24 mouse cellular contexts compared by ENCODE assay signal in the genomic region with DNA sequence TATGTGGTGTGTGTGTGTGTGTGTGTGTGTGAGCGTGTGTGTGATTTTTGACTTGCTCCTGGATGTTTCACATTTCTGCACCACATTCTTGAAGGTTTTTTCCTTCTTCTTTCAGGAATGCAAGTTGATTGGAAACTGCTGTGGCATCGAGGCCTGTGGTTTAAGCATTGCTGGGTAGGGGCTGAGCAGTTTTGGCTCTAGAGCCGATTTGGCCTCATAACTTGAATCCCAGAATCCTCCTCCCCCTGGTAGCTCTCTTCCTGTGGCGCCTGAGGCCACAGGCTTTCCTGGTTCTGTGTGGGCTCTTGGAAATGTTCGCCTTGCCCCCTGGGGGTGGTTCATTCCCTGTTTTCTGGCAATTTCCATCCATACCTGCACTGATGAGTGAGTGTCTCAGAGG. TPM values are rescaled to one million over a fixed set of nuclear protein-coding genes. Genes with fewer than 3 reads are reported as not detected.
A peak's percentile ranks its signal among the peaks of the same experiment; 100 is the strongest.
DNase-seq lines count a peak whose midpoint lies in the region; ATAC-seq and TF ChIP-seq lines count a peak whose summit lies in the region.
"Had no signal": no experiment of that assay in that cellular context is flagged by ENCODE, and none has a peak within 500 bp of the region (broad histone marks: within the 10 kb centered on the region; RNA-seq: fewer than 3 reads in every experiment).

No protein-coding gene starts in this region.

- H3K27me3 ChIP-seq in embryonic facial prominence, embryonic 10.5 days (replicated peaks; ENCODE audit: low read depth, poor library complexity, severe bottlenecking): no peaks in the 10 kb centered on the region
- H3K27me3 ChIP-seq in limb, embryonic 14.5 days (ENCODE audit: control insufficient read depth, insufficient read depth, low read length): no peaks in the 10 kb centered on the region
- H3K27me3 ChIP-seq: forebrain, embryonic 15.5 days had no signal

- H3K9ac ChIP-seq in limb, embryonic 14.5 days (ENCODE audit: low read depth, low read length, severe bottlenecking): no peak overlapping the region
- H3K9ac ChIP-seq: forebrain, embryonic 15.5 days had no signal

- no peaks in the 10 kb centered on the region for H3K9me3 ChIP-seq in embryonic facial prominence, embryonic 10.5 days
- H3K9me3 ChIP-seq in limb, embryonic 14.5 days (ENCODE audit: control insufficient read depth, low read length): no peaks in the 10 kb centered on the region
- H3K9me3 ChIP-seq: forebrain, embryonic 15.5 days; G1E; midbrain, embryonic 10.5 days had no signal

- no peaks in the 10 kb centered on the region for H3K36me3 ChIP-seq in embryonic facial prominence, embryonic 10.5 days (replicated peaks)
- H3K36me3 ChIP-seq in limb, embryonic 14.5 days (ENCODE audit: control insufficient read depth, insufficient read depth, low read length): no peaks in the 10 kb centered on the region
- H3K36me3 ChIP-seq: forebrain, embryonic 15.5 days; G1E; midbrain, embryonic 10.5 days had no signal

- no peak overlapping the region for H3K4me2 ChIP-seq in limb, embryonic 14.5 days (replicated peaks; ENCODE audit: low read depth, low read length, severe bottlenecking)
- H3K4me2 ChIP-seq: forebrain, embryonic 15.5 days; liver, embryonic 11.5 days had no signal

- TF ChIP-seq CTCF in layer of hippocampus, adult 2 months (conservative IDR thresholded peaks at IDR 0.05): no peak

- H3K4me1 ChIP-seq in embryonic facial prominence, embryonic 10.5 days: peaks cover 16% of the 10 kb centered on the region
- H3K4me1 ChIP-seq in limb, embryonic 14.5 days (ENCODE audit: control insufficient read depth, insufficient read depth, low read length): peaks cover 9% of the 10 kb centered on the region
- H3K4me1 ChIP-seq: forebrain, embryonic 15.5 days; midbrain, embryonic 10.5 days had no signal

- peak overlapping the region; percentile 82 for H3K27ac ChIP-seq in embryonic facial prominence, embryonic 10.5 days (replicated peaks)
- peak overlapping the region; percentile 79 for H3K27ac ChIP-seq in limb, embryonic 14.5 days (replicated peaks; ENCODE audit: low read depth, low read length)
- H3K27ac ChIP-seq in layer of hippocampus, adult 2 months: no peak overlapping the region
- H3K27ac ChIP-seq: forebrain, embryonic 15.5 days; midbrain, embryonic 10.5 days had no signal

- ATAC-seq in limb, embryonic 14.5 days (ENCODE audit: low FRiP score, low read depth): peak; percentile 72; the same call in 1 of the 2 replicates
- ATAC-seq: forebrain, embryonic 15.5 days; inflammation-experienced regulatory T-cells, adult 6 months had no signal

- WGBS in embryonic facial prominence, embryonic 10.5 days: 35% methylated on average over 5 of the region's 5 CpGs
- 18% methylated on average over 5 of the region's 5 CpGs for WGBS in limb, embryonic 14.5 days

- no peak for TF ChIP-seq POLR2A in limb, embryonic 14.5 days (IDR thresholded peaks at IDR 0.05; ENCODE audit: borderline replicate concordance, extremely low read depth, insufficient read depth, insufficient read length)

- DNase-seq in embryo, embryonic 11 days: peak; percentile 48
- DNase-seq in embryo, embryonic 9.5 days (ENCODE audit: extremely low spot score): no peak
- DNase-seq in embryonic facial prominence, embryonic 10.5 days (ENCODE audit: low spot score): peak; percentile 56
- peak; percentile 47 for DNase-seq in fibroblast of lung, adult 2 months (ENCODE audit: low read depth)
- DNase-seq in limb, embryonic 14.5 days (ENCODE audit: low spot score): peak; percentile 72
- no peak for DNase-seq in thymus, adult 18-20 months
- DNase-seq in cerebellum, postnatal 25 days: no peak
- DNase-seq in layer of hippocampus, adult 2 months (ENCODE audit: low spot score in 2 of 2): no peak
- DNase-seq: adrenal gland, postnatal 25 days; cerebellum, adult 11 months; cerebellum, postnatal 14 days; gastrocnemius, postnatal 36 days; kidney, adult 2 months; kidney, postnatal 36 days; layer of hippocampus, adult 9-11 months; lung, adult 18-20 months; thymus, postnatal 36 days had no signal

- H3K4me3 ChIP-seq in embryonic facial prominence, embryonic 10.5 days: no peak overlapping the region
- no peak overlapping the region for H3K4me3 ChIP-seq in limb, embryonic 14.5 days (replicated peaks; ENCODE audit: low read length)
- no peak overlapping the region for H3K4me3 ChIP-seq in layer of hippocampus, adult 2 months
- H3K4me3 ChIP-seq: erythroblast, embryonic 14.5 days; forebrain, embryonic 15.5 days; midbrain, embryonic 10.5 days had no signal

RNA-seq across cellular contexts. Expression of a gene that starts 28.0 kb away (rescaled TPM):
- polyA plus RNA-seq in embryonic facial prominence, embryonic 10.5 days (2016; fragmentation: Nextera tagmentation; extraction: Ambion mirVana): 368 and 392 TPM in 2 replicates
- polyA plus RNA-seq in limb, embryonic 14.5 days (2012; rRNA removed): 87.8 and 90.3 TPM in 2 replicates
- 111 and 138 TPM in 2 replicates for polyA plus RNA-seq in limb, embryonic 14.5 days (2014; fragmentation: Nextera tagmentation; extraction: Ambion mirVana)
- total RNA-seq in layer of hippocampus, adult 2 months (2021): 10 to 100 TPM; 14.3 to 14.7 TPM
- total RNA-seq: monocyte, adult 5-6 weeks had no signal
- polyA plus RNA-seq: erythroblast, embryonic 14.5 days; G1E; inflammation-experienced regulatory T-cells, adult 6 months had no signal

Comparison
In these comparisons a context has a peak if more than half of its experiments do, and no peak if none do; other contexts are left out.
1. DNase-seq: peak in embryo, embryonic 11 days (single experiment), embryonic facial prominence, embryonic 10.5 days (single experiment), fibroblast of lung, adult 2 months (single experiment) and limb, embryonic 14.5 days (single experiment); none in embryo, embryonic 9.5 days (single experiment), thymus, adult 18-20 months (0 of 2), cerebellum, postnatal 25 days (0 of 2) and layer of hippocampus, adult 2 months (0 of 2).